Mouse (Mus musculus) intestine, embryonic 14.5 days (tissue): ENCODE data around the gene Cox17. TPM values are rescaled to one million over a fixed set of nuclear protein-coding genes. Genes with fewer than 3 reads are reported as not detected.

Experiments used
- ATAC-seq: fragments of 200-750 bp; cut with Nextera tagmentation; replicated peaks from 2 replicates; pipeline ENCODE4 v1.8.0; 2017; ENCODE audit warnings: low read depth, moderate number of reproducible peaks, moderate TSS enrichment, moderate library complexity; ENCODE audit not compliant: low FRiP score, low TSS enrichment
- DNase-seq: peaks from one replicate; pipeline ENCODE4 v3.0.0-alpha.2; 2018; ENCODE audit warnings: low spot score
- H3K27ac ChIP-seq: fragments of 300-500 bp; sonication (generic); 2 replicates; pipeline ENCODE4 v1.5.1; 2014; ENCODE audit warnings: low read depth, mild to moderate bottlenecking, control low read depth
- H3K27me3 ChIP-seq: fragments of 300-500 bp; sonication (generic); replicated peaks from 2 replicates; pipeline ENCODE4 v1.6.1; 2014; ENCODE audit warnings: low read length, control low read depth; ENCODE audit not compliant: control insufficient read depth, insufficient read depth
- H3K36me3 ChIP-seq: fragments of 300-500 bp; sonication (generic); 2 replicates; pipeline ENCODE4 v1.6.1; 2014; ENCODE audit warnings: low read length, control low read depth; ENCODE audit not compliant: control insufficient read depth, insufficient read depth
- H3K4me1 ChIP-seq: fragments of 300-500 bp; sonication (generic); replicated peaks from 2 replicates; pipeline ENCODE4 v1.6.1; 2014; ENCODE audit warnings: low read length, control low read depth, mixed read lengths; ENCODE audit not compliant: control insufficient read depth, insufficient read depth
- H3K4me2 ChIP-seq: fragments of 300-500 bp; sonication (generic); 2 replicates; pipeline ENCODE4 v1.6.1; 2014; ENCODE audit warnings: low read length
- H3K4me3 ChIP-seq: fragments of 300-500 bp; sonication (generic); 2 replicates; pipeline ENCODE4 v1.5.1; 2014; ENCODE audit warnings: low read depth, low read length, control low read depth, mixed read lengths
- H3K9ac ChIP-seq: fragments of 300-500 bp; sonication (generic); 2 replicates; pipeline ENCODE4 v1.6.1; 2014; ENCODE audit warnings: mild to moderate bottlenecking, low read length
- H3K9me3 ChIP-seq: fragments of 300-500 bp; sonication (generic); 2 replicates; pipeline ENCODE4 v1.6.1; 2016; ENCODE audit warnings: low read length, control low read depth; ENCODE audit not compliant: control insufficient read depth
- WGBS: fragments of 180-500 bp; shearing (Covaris S2); extraction: QIAGEN DNeasy Blood & Tissue Kit; methylation state at CpG from one replicate; pipeline ENCODE4 v1.1.7; 2014; 5-methylcytosine and 5-hydroxymethylcytosine counted together
- polyA plus RNA-seq: library from polyadenylated mRNA; unstranded; fragments of >200 nt; fragmentation: Nextera tagmentation; extraction: Ambion mirVana; gene quantifications from 2 replicates; pipeline ENCODE4 v1.2.1, GENCODE M21; 2014

Gene Cox17
- polyA plus RNA-seq, 1 experiment from 2014 or later: 187 TPM

DNA sequence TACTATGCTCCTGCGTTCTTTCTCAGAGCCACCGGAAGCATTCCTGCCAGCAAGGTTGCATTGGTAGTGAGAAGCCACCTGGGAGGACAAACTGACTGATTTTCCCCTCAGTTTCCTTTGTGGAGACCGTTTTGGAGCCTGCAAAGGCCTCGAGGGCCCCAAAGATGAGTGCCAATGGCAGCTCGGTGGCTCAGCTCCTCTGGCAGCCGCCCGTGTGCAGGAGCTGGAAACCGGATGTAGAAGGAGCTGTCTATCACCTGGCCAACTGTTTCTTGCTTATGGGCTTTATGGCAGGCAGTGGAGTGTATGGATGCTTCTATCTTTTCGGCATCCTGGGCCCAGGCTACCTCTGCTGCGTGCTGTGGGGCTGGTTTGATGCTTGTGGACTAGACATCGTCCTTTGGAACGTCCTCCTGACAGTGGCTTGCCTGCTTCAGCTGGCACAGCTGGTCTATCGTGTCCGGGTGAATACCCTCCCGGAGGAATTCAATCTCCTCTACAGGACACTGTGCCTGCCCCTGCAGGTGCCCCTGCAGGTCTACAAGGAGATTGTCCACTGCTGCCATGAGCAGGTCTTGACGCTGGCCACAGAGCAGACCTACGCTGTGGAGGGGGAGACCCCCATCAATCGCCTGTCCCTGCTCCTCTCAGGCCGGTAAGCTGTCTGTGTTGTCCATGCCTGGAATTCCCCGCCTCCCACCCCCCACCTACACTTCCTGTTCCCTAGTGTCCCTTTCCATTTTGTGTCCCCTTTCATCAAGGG lies 15.9 kb downstream of the Cox17 start:
- no peak for ATAC-seq
- no peaks in the 10 kb centered on the region for H3K9me3 ChIP-seq
- peak overlapping the region; percentile 70; the same call in 1 of the 2 replicates for H3K27ac ChIP-seq
- no peaks in the 10 kb centered on the region for H3K27me3 ChIP-seq
- peak overlapping the region; percentile 30 for H3K4me3 ChIP-seq
- DNase-seq: peak; percentile 60
- no peaks in the 10 kb centered on the region for H3K36me3 ChIP-seq
- 37% methylated on average over 20 of the region's 20 CpGs for WGBS
- H3K4me2 ChIP-seq: peak overlapping the region; percentile 38
- H3K9ac ChIP-seq: peak overlapping the region; percentile 27
- H3K4me1 ChIP-seq: peaks cover 13% of the 10 kb centered on the region; the same call in 1 of the 2 replicates

DNA sequence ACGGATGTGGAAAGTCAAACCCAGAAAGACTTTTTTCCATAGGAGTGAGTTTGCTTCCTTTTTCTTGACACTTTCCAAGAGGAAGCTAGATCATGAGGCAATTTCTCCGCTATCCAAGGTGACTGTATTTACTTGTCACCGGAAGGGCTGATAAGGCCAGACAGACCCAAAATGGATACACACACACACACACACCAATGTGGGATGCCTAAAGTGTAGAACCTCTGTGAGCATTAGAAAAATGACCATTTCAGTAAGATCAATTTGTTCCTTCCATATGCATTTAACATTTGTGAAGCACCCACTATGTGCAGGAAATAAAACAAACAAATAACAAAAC lies 16.4 kb downstream of the Cox17 start:
- DNase-seq (no peak), ATAC-seq (no peak)
- no peak overlapping the region for H3K27ac ChIP-seq
- WGBS: 40% methylated on average over 3 of the region's 3 CpGs
- no peaks in the 10 kb centered on the region for H3K9me3 ChIP-seq
- peaks cover 13% of the 10 kb centered on the region; the same call in 1 of the 2 replicates for H3K4me1 ChIP-seq
- H3K9ac ChIP-seq: no peak overlapping the region
- no peaks in the 10 kb centered on the region for H3K36me3 ChIP-seq
- H3K4me2 ChIP-seq: peak overlapping the region; percentile 38
- H3K4me3 ChIP-seq: peak overlapping the region; percentile 30
- no peaks in the 10 kb centered on the region for H3K27me3 ChIP-seq

DNA sequence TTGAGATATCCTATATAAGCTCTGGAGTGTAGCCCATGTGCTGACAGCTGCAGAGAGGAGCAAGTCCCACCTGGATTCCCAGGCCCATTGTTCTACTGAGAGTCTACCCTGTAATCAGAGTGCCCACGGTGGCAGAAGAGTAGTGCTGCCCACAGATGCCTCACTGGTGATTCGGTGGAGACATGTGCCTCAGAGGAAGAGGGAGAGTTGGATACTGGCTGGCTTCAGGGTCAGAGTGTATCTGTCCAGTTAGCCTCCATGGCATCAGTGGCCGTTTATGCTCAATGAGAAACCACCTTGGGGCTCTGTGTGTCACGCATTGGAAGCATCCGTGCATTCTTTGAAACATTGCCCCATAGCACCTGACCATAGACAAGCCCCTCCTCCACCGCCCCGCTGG lies 16.9 kb downstream of the Cox17 start:
- Histone ChIP-seq H3K4me3 (peak overlapping the region; percentile 30), H3K36me3 (no peaks in the 10 kb centered on the region), H3K4me1 (peaks cover 13% of the 10 kb centered on the region; the same call in 1 of the 2 replicates), H3K27me3 (no peaks in the 10 kb centered on the region), H3K9ac (no peak overlapping the region), H3K4me2 (peak overlapping the region; percentile 38), H3K9me3 (no peaks in the 10 kb centered on the region), H3K27ac (no peak overlapping the region)
- WGBS: 51% methylated on average over 7 of the region's 7 CpGs
- no peak for ATAC-seq
- DNase-seq: no peak

DNA sequence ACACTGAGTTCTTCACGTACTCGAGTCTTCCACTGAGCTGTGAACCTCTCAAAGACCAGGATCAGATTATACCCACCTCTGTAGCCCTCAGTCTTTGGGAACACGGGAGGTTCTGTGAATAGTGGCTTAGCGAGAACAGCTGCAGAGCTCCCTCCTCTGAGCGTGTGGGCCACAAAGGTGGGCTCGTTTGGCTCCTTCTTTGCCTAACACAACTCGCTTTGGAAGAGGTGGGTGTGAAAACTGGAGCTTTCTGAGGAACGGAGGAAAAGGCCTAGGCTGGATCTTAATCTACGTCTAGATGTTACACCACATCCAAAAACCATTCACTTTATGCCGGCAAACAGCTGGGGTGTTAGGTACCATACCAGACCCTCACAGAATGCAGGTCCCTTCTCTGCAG lies 18.6 kb downstream of the Cox17 start:
- ATAC-seq: no peak
- no peak overlapping the region for H3K4me2 ChIP-seq

DNA sequence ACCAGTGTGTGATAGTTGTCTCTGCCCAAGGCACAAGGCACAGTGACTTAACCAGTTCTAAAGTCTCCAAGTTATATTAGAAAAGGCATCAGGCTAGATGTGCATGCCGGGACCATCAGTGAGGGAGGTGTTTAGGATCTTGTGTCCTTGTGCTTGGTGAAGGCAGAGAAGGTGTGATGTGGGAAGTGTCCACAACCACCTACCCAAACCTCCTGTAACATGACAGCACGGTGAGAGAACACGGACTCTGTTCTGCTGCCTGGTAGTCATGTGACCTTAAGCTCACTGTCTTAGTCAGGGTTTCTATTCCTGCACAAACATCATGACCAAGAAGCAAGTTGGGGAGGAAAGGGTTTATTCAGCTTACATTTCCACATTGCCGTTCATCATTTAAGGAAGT lies 19.4 kb downstream of the Cox17 start:
- no peaks in the 10 kb centered on the region for H3K27me3 ChIP-seq
- no peak for DNase-seq
- H3K9me3 ChIP-seq: no peaks in the 10 kb centered on the region
- ATAC-seq: no peak
- H3K4me2 ChIP-seq: no peak overlapping the region
- H3K4me1 ChIP-seq: peaks cover 12% of the 10 kb centered on the region; the same call in 1 of the 2 replicates
- no peaks in the 10 kb centered on the region for H3K36me3 ChIP-seq
- WGBS: 80% methylated on average over 4 of the region's 4 CpGs
- H3K9ac ChIP-seq: no peak overlapping the region
- H3K27ac ChIP-seq: no peak overlapping the region
- H3K4me3 ChIP-seq: no peak overlapping the region

More for the DNA sequence above, 18.6 kb downstream of the Cox17 start:
- peaks cover 13% of the 10 kb centered on the region; the same call in 1 of the 2 replicates for H3K4me1 ChIP-seq
- H3K27ac ChIP-seq: no peak overlapping the region
- no peaks in the 10 kb centered on the region for H3K36me3 ChIP-seq
- DNase-seq: no peak
- H3K9me3 ChIP-seq: no peaks in the 10 kb centered on the region
- 80% methylated on average over 10 of the region's 10 CpGs for WGBS
- no peak overlapping the region for H3K9ac ChIP-seq
- no peaks in the 10 kb centered on the region for H3K27me3 ChIP-seq
- H3K4me3 ChIP-seq: no peak overlapping the region

DNA sequence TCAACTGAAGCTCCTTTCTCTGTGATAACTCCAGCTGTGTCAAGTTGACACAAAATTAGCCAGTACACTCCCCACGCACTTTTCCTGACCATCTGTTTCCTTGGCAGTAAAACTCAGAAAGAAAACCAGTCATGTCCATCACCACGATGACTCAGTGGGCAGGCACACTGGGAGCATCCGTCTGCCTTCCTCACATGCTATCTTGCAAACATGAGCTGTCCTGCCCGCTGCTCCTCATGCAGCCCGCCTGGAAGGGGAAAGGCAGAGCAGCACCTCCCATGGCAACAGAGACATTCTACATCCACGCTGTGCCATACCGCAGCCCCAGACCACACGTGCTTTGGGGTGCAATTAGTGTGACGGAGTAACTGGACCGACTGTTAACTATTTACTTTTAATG lies 21.5 kb downstream of the Cox17 start:
- 64% methylated on average over 10 of the region's 10 CpGs for WGBS
- H3K27me3 ChIP-seq: no peaks in the 10 kb centered on the region
- H3K4me1 ChIP-seq: no peaks in the 10 kb centered on the region
- DNase-seq (no peak), ATAC-seq (no peak)
- no peak overlapping the region for H3K9ac ChIP-seq
- H3K36me3 ChIP-seq: no peaks in the 10 kb centered on the region
- no peak overlapping the region for H3K27ac ChIP-seq
- H3K4me2 ChIP-seq: no peak overlapping the region
- H3K4me3 ChIP-seq: no peak overlapping the region
- no peaks in the 10 kb centered on the region for H3K9me3 ChIP-seq

DNA sequence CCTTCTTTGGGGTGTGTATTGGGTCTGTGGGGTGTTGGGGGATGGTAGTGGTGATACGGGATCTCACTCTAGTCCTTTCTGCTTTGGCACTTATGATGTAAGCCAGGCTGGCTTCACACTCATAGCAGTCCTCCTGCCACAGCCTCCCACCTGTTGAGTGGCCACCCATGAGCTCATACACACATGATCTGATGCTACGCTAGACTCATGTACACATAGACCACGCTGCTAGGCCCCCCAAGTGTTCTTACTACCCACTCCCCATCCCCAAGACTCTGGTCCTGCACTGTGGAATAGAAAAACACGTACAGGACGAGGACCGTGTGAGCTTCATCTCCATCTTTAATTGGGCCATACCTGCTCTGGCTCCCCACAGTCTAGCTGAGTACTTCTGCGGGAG lies 22.2 kb downstream of the Cox17 start:
- no peak overlapping the region for H3K4me2 ChIP-seq
- no peaks in the 10 kb centered on the region for H3K36me3 ChIP-seq
- no peaks in the 10 kb centered on the region for H3K9me3 ChIP-seq
- WGBS: 89% methylated on average over 7 of the region's 7 CpGs
- DNase-seq: no peak
- no peak overlapping the region for H3K27ac ChIP-seq
- H3K27me3 ChIP-seq: no peaks in the 10 kb centered on the region
- H3K4me1 ChIP-seq: no peaks in the 10 kb centered on the region
- no peak overlapping the region for H3K4me3 ChIP-seq
- H3K9ac ChIP-seq: no peak overlapping the region
- no peak for ATAC-seq

DNA sequence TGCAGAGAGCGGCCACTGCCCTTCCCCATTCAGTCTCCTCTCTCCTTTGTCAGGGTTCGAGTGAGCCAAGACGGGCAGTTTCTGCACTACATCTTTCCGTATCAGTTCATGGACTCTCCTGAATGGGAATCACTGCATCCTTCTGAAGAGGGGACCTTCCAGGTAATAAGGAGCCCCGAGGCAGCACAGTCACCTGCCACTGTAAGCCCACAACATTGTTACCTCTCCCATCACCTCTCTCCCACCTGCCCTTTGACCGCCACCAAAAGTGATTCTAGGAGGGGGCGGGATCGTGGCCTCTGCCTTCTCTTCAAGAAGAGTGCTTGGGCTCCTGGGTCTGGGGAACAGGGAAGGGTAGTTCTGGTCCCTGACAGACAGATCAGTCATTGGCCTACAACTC lies 22.6 kb downstream of the Cox17 start:
- no peaks in the 10 kb centered on the region for H3K27me3 ChIP-seq
- H3K4me3 ChIP-seq: no peak overlapping the region
- WGBS: 84% methylated on average over 8 of the region's 8 CpGs
- no peak overlapping the region for H3K4me2 ChIP-seq
- ATAC-seq (no peak), DNase-seq (no peak)
- no peak overlapping the region for H3K27ac ChIP-seq
- no peaks in the 10 kb centered on the region for H3K9me3 ChIP-seq
- H3K9ac ChIP-seq: no peak overlapping the region
- H3K36me3 ChIP-seq: no peaks in the 10 kb centered on the region
- H3K4me1 ChIP-seq: no peaks in the 10 kb centered on the region

DNA sequence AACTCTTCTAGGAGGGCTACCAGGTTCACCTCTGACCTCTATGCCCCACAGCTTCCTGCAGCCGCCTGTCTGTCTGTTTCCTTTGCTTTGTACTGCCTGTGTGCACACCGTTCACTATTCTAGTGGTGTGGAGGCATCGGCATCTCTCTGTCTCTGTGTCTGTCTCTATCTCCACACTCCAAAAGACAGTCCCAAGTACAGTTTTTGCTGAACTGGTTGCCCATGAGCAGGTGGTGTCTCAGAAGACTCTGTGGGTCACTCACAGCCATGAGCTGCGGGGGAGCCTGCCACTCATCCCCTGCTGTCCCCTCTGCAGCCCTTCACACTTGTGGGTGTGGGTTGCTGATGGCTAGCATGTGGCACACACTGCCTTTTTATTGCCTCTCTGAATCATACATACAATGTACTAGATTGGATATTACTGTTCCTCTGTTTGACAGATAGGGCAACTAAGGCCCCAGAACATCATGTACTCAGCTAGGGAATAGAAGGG lies 23.2 kb downstream of the Cox17 start:
- no peaks in the 10 kb centered on the region for H3K27me3 ChIP-seq
- ATAC-seq: no peak

More for the DNA sequence above, 23.2 kb downstream of the Cox17 start:
- Histone ChIP-seq H3K36me3 (no peaks in the 10 kb centered on the region), H3K9me3 (no peaks in the 10 kb centered on the region), H3K4me1 (no peaks in the 10 kb centered on the region), H3K4me3 (no peak overlapping the region), H3K9ac (no peak overlapping the region), H3K4me2 (no peak overlapping the region), H3K27ac (no peak overlapping the region)
- WGBS: 66% methylated on average over 4 of the region's 4 CpGs
- DNase-seq: no peak
